36 mouse cellular contexts compared by ENCODE assay signal in the genomic region with DNA sequence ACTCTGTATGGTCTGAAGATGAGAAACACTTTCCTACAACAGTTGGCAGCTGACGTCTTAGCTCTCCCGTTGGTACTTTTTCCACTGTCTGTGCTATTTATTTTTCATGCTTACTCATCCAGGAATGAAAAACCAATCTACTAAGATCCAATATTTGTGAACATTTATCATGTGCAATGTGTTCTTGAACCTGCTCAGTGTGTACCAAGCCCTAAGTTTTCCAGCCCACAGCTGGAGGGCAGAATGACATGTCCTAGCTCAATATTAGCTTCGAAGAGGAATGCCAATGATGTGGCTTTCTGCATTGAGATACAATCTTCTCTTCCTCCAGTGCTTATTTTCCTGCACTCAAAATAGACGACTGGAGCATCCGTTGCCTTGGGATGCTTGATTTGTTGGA. TPM values are rescaled to one million over a fixed set of nuclear protein-coding genes. Genes with fewer than 3 reads are reported as not detected.
"Had no signal": no experiment of that assay in that cellular context is flagged by ENCODE, and none has a peak within 500 bp of the region (broad histone marks: within the 10 kb centered on the region; RNA-seq: fewer than 3 reads in every experiment).

No protein-coding gene starts in this region.

- H3K9ac ChIP-seq: heart, embryonic 12.5 days; heart, embryonic 13.5 days; heart, embryonic 15.5 days; hindbrain, embryonic 12.5 days; hindbrain, embryonic 13.5 days; hindbrain, embryonic 14.5 days; hindbrain, embryonic 15.5 days; intestine, embryonic 15.5 days; kidney, embryonic 15.5 days had no signal

- H3K4me1 ChIP-seq: heart, embryonic 10.5 days; heart, embryonic 12.5 days; heart, embryonic 13.5 days; heart, embryonic 15.5 days; hindbrain, embryonic 10.5 days; hindbrain, embryonic 12.5 days; hindbrain, embryonic 13.5 days; hindbrain, embryonic 15.5 days; intestine, embryonic 15.5 days; kidney, embryonic 15.5 days had no signal

- DNase-seq: heart, postnatal 10 days; heart, postnatal 14 days; heart, postnatal 36 days; heart, postnatal 4 days; kidney, adult 11 months; kidney, adult 18-20 months; kidney, adult 2 months; kidney, adult 8-10 months; kidney, adult 9 months; kidney, postnatal 10 days; kidney, postnatal 14 days; kidney, postnatal 25 days; kidney, postnatal 36 days; kidney, postnatal 4 days; layer of hippocampus, adult 9-11 months; layer of hippocampus, postnatal 36 days had no signal

- H3K27ac ChIP-seq: heart, embryonic 10.5 days; heart, embryonic 13.5 days; heart, embryonic 15.5 days; hindbrain, embryonic 10.5 days; hindbrain, embryonic 12.5 days; hindbrain, embryonic 13.5 days; hindbrain, embryonic 14.5 days; hindbrain, embryonic 15.5 days; hindbrain, postnatal 0 days; intestine, embryonic 15.5 days; kidney, embryonic 15.5 days; kidney, postnatal 0 days; layer of hippocampus, adult 2 months had no signal

- H3K4me2 ChIP-seq: heart, embryonic 11.5 days; heart, embryonic 12.5 days; heart, embryonic 13.5 days; heart, embryonic 15.5 days; hindbrain, embryonic 12.5 days; hindbrain, embryonic 13.5 days; hindbrain, embryonic 14.5 days; hindbrain, embryonic 15.5 days; intestine, embryonic 15.5 days; kidney, embryonic 15.5 days had no signal

- H3K27me3 ChIP-seq: heart, embryonic 12.5 days; heart, embryonic 13.5 days; heart, embryonic 15.5 days; hindbrain, embryonic 12.5 days; hindbrain, embryonic 13.5 days; hindbrain, embryonic 15.5 days; intestine, embryonic 15.5 days; kidney, embryonic 15.5 days had no signal

- ATAC-seq: hindbrain, embryonic 16.5 days; hindbrain, postnatal 0 days; inflammation-experienced regulatory T-cells, adult 6 months; intestine, embryonic 15.5 days; intestine, embryonic 16.5 days; intestine, postnatal 0 days had no signal

- H3K36me3 ChIP-seq: heart, embryonic 10.5 days; heart, embryonic 12.5 days; heart, embryonic 13.5 days; heart, embryonic 15.5 days; hindbrain, embryonic 10.5 days; hindbrain, embryonic 12.5 days; hindbrain, embryonic 13.5 days; hindbrain, embryonic 15.5 days; intestine, embryonic 15.5 days; kidney, embryonic 15.5 days had no signal

- H3K4me3 ChIP-seq: heart, embryonic 10.5 days; heart, embryonic 12.5 days; heart, embryonic 13.5 days; heart, embryonic 15.5 days; hindbrain, embryonic 10.5 days; hindbrain, embryonic 12.5 days; hindbrain, embryonic 13.5 days; hindbrain, embryonic 15.5 days; intestine, embryonic 15.5 days; kidney, embryonic 15.5 days; layer of hippocampus, adult 2 months had no signal

- H3K9me3 ChIP-seq: heart, embryonic 10.5 days; heart, embryonic 12.5 days; heart, embryonic 13.5 days; heart, embryonic 15.5 days; hindbrain, embryonic 10.5 days; hindbrain, embryonic 12.5 days; hindbrain, embryonic 13.5 days; hindbrain, embryonic 15.5 days; intestine, embryonic 15.5 days; kidney, embryonic 15.5 days had no signal

RNA-seq across cellular contexts. Expression of gene Prlr, which starts 24.0 kb away (rescaled TPM):
- total RNA-seq: hematopoietic stem cell, adult 5-6 weeks had no signal
